Mouse (Mus musculus) activated CD4-positive, CD25-positive, alpha-beta regulatory T cell, adult 4 months (primary cell): ENCODE measurements at regions not wholly inside any gene's neighbourhood (a gene's known extent, or its start where the extent isn't known, plus 50 kb on each side); places are given as distances from the start of the nearest gene placed in this dataset.
A peak's percentile ranks its signal among the peaks of the same experiment; 100 is the strongest.
"Not testable (repeated sequence)": the region's sequence is repeated elsewhere in the genome, so short reads cannot be mapped to it uniquely, and the experiment has no call there.

Experiments
- ATAC-seq: one replicate; pipeline ENCODE4 v1.8.0; 2017

GRCm38 (mm10) chr9:115426682-115427081 is 116.5 kb upstream of the Stt3b start:
- no peak for ATAC-seq

DNA sequence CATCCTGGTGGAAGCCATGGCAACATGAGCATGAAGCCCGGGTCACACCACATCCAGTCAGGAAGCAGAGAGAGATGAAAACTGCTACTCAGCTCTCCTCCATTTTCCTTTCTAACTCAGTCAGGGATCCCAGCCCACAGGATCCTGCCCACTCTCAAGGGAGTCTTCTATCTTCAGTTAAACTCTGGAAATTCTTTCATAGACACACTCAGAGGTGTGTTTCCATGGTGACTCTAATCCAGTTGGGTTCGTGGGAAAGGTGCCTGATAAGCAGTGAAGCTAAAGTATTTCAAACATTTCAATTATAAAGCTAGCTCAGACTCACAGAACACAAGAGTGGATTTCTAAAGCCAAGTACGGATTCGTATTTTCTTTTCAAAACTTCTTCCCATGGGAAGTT is 120.0 kb upstream of the Stt3b start:
- no peak for ATAC-seq

DNA sequence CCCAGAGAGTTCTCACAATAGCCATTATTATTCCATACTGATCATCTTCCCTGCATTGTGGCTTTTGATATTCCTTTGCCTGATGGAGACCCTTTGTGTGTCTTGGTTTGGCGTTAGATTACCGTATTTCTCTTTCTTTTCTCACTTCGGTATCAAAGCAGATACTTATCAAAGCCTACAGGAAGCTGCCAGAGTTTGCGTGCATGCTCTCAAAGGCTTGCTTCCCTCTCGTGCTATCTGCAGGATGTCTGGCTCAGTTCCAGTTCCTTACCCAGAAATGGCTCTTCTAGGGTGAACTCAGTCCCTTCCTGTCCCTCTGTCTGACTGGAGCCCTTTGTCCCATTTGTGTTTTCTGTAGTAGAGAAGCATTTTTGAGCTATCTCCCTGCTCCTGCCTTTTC is 124.5 kb upstream of the Stt3b start:
- no peak for ATAC-seq

- ATAC-seq = no peak
Measured at GRCm38 (mm10) chr9:115436301-115436700, 126.1 kb upstream of the Stt3b start.

DNA sequence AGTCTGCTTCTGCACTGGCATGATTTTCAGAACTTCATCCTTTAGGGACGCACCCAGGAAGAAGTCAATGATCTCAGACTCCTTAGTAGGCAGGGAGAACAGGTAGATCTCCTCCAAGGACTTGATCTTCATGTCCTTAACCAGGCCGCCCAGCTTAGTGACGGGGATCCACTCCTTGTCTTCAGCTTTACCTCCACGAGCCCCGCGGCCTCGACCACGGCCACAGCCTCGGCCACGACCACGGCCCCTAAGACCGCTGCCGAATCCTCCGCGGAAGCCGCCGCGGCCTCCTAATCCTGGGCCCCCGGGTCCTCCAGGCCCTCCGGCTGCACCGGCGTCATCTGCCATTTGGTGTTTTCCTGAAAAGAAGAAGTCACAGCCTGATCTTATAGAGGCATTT is 128.0 kb upstream of the Stt3b start:
- ATAC-seq = not testable (repeated sequence)

GRCm38 (mm10) chr9:115446681-115447080 is 136.5 kb upstream of the Stt3b start:
- no peak for ATAC-seq

GRCm38 (mm10) chr9:115450741-115451320 is 140.6 kb upstream of the Stt3b start:
- no peak for ATAC-seq

DNA sequence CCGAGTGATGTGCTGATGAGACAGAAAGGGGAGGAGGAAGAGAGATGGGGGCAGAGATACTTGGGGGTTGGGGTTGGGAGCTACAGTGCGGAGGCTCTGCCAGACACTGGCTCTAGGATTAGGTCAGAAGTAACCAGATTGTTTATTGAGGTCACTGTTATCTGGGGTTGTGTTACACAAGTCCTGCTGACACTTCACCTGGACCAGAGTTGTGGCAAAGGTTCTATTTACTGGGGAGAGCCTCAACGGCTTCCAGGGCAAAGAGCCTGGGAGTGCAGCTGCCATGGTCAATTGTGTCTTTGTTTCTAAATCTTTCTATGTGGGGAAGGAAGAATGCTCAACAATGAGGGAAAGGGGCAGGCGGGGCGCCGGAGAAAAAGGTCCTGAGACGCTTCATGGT is 144.6 kb upstream of the Stt3b start:
- ATAC-seq = no peak

GRCm38 (mm10) chr9:115456121-115456520 is 145.9 kb upstream of the Stt3b start:
- ATAC-seq = no peak

DNA sequence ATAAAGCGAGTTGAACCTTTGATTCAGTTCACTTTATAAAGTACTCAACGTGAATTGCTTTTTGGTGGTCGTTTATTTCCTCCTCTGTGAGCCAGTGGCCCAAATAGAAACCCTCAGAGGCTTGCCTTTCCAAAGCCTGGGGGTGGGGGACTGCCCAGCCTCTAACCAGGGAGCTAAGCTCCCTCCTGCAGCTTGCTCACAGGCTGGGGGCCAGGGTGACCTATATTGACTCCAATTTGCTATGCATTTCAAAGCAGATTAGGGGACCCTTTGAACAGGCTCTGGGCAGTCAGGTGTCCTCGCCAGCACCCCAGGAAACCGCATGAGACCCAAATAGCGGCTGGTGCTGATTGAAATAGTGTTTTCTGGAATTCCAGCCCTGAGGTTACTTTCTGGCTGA is 146.4 kb upstream of the Stt3b start:
- ATAC-seq = no peak

DNA sequence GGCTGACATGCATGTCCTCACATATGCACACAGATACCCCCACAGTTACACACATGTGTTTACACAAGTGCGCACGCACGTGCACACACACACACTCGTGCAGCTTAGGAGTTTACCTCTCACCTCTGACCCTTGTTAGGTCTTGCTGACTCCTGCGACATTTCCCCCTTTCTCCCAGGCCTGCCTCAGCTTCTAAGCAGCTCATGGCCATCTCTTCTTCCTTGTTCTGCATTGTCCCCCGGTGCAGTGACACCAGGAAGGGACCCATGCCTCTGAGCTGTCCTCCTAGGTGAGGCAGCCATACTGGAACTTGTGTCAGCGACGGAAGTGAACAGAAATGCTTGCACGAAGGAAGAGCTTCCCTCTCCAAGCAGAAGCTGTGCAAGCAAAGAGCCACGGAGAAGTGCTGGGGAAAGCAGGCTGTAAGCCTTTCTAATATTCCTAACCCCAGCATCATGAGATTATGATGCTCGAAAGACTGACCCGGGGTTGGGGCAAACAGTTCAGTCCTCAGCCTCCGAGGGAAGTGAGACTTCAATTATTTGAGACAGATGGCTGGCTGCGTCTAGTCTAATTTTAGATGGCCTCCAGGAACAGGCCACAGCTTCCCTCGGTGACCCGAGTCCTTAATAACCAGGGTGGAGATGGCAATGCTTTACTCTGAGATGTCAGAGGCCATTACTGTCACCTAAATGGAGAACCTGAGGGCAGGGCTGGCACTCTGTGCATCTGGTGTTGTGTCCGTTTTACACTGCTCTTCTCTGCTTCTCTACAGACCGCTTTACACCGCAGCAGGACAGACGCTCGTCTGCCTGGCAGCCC is 147.9 kb upstream of the Stt3b start:
- no peak for ATAC-seq

DNA sequence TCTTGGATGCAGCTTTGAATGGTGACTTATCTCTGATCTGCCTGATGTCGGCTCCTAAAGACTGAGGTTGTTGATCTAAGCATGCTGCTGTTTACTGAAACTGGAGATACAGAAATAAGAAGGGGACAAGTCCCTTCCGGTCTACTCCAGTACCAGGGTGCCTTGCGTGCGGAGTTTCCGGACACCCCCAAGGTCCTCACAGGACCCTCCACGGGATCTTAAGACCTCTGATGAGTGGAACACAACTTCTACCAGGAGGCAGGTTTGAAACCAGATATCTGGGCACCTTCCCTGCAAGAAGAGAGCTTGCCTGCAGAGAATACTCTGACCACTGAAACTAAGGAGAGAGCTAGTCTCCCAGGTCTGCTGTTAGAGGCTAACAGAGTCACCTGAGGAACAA is 148.9 kb upstream of the Stt3b start:
- ATAC-seq = not testable (repeated sequence)

DNA sequence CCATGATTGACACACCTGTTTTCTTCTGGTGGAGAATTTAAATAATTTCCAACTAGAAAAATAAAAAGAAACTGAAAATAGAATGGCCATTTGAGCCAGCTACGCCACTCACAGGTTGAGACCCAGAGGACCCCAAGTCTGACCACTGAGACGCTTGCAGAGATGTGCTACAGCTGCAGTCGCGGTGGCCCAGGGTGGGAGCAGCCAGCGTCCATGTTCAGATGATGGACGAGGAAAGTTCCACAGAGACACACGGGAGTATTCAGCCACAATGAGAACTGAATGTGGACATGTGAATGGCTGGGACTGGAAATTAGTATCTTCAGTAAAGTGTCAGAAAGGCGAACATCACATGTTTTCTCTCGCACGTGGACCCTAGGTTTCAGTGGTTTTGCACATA is 155.1 kb upstream of the Stt3b start:
- ATAC-seq = no peak

DNA sequence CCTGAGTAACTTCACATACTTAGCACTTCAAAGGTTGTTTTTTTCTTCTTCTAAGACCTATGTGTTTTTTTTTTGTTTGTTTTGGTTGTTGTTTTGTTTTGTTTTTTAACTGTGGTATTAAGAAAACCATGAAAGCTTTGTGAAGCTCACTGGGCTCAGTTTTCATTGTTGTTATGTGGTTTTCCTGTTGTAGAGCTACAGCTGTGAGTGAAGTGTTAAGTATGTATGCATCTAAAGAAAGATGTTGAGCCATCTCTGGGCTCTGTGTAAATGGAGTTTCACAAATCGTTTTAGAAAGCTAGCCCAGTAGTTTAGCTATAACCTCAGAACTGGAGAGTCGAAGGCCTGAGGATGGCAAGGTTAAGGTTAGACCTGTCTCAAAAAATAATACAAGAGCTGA is 158.4 kb upstream of the Stt3b start:
- peak; percentile 56 for ATAC-seq

DNA sequence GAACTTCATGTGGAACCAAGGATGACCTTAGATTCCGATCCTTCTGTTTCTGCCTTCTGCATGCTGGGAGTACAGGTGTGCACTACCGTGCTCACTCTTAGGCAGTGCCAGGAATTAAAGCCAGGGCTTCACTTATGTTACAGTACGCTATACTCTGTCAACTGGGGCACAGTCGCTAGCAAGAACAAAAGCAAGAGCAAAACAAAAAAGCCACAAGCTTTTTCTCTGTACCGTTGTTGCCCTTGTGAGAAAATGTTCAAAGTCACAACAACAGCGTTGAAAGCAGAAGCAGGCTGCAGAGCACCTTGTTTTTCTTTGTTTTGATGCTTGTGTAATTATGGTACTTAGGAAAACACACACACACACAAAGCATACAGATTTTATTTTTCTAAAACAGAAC is 161.4 kb upstream of the Stt3b start:
- peak; percentile 60 for ATAC-seq

DNA sequence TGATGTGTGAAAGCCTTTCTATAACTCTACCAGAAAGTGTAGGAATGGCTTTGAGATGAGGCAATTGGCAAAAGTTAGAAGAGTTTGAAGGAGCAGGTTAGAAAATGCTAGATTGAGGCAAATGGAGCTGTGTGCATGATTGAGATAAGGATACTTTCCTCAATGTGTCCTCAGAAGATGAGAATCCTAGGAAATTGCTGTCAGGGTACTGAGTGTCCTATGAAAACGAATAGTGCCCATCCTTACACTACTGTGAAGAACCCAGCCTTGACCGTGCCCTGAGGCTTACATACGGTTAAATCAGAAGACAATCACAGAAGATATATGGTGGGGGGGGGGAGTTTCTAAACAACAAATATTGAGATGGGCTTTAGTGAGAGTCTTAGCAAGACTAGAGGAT is 162.8 kb upstream of the Stt3b start:
- no peak for ATAC-seq

GRCm38 (mm10) chr9:115473847-115474246 is 163.6 kb upstream of the Stt3b start:
- no peak for ATAC-seq

DNA sequence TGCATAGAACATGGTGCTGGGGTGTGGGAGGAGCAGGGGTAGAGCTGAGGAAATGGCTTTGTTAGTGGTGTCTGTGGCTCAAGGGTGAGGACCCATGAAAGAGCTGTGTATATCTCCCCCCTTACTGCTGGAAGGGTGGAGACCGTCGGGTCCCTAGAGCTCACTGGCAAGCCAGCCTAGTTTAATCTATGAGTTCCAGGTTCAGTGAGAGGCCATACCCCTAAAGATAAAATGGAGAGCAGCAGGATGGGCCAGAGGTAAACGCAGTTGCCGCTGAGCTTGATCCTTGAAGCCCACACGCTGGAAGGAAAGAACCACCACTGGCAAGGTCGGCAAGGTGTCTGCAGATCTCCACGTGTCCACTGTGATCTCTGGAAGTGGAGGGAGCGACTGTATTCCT is 164.1 kb upstream of the Stt3b start:
- no peak for ATAC-seq

GRCm38 (mm10) chr9:115476205-115476604 is 166.0 kb upstream of the Stt3b start:
- ATAC-seq = no peak

DNA sequence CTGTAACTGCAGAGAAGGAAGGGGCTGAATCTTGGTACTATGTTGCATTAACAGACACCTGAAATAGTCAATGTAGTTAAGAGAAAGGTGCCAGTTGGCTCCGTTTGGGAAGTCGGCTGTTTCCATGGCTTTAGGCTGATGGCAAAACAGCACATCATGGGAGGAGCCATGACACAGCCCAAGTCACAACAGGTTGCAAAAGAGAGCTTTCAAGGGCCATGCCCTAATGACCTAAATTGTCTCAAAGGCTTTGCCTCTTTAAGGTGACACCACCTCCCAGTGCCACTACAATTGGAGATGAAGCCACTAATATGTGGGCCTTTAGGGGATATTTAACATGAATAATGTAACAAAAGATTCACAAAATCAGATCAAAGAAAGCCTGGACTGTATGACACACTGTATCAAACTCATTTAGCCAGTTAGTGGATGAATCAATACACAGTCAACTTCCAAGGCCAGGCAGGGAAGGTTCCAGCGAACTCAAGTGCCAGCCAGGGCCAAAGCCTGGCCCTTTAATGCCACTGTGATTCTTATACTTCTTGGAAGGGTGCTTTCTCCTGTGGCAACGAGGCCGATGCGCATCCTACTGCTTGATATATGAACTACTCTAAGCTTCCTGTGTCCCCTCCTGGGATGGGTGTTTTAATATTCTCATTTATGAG is 167.5 kb upstream of the Stt3b start:
- ATAC-seq = no peak

GRCm38 (mm10) chr9:115478946-115479345 is 168.7 kb upstream of the Stt3b start:
- ATAC-seq = no peak

GRCm38 (mm10) chr9:115481176-115481575 is 171.0 kb upstream of the Stt3b start:
- ATAC-seq = peak; percentile 52

- ATAC-seq = peak; percentile 65
Measured at GRCm38 (mm10) chr9:115483024-115483423, 172.8 kb upstream of the Stt3b start.

DNA sequence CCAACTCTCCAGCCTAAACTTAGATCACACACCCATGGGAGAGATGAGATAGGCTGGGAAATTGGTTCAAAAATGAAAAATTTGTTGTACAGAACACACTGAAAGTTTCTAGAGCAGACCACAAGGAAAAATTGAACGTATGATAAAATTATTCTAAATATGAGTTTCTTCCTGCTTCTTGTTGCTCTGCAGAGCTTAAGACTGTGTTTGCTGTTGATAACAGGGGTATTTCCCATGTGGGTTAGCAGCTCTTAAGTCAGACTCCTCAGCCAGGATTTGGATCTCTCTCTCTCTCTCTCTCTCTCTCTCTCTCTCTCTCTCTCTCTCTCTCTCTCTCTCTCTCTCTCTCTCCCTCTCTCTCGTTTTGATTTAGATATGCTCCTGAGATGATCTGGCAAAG is 173.5 kb upstream of the Stt3b start:
- ATAC-seq = peak; percentile 51
